Mouse (Mus musculus) liver, embryonic 14.5 days (tissue): ENCODE measurements around the gene Apol9b. TPM values are rescaled to one million over a fixed set of nuclear protein-coding genes. Genes with fewer than 3 reads are reported as not detected.
A peak's percentile ranks its signal among the peaks of the same experiment; 100 is the strongest.

Experiments
- ATAC-seq: fragments of 200-750 bp; cut with Nextera tagmentation; 2 replicates; pipeline ENCODE4 v1.8.0; 2017; ENCODE audit warnings: moderate number of reproducible peaks, mild to moderate bottlenecking, moderate library complexity; ENCODE audit not compliant: insufficient read depth
- DNase-seq, 3 experiments: peaks; one replicate each; pipeline ENCODE4 v3.0.0-alpha.2; 2012 to 2013; ENCODE audit warnings: low read depth in 3 of 3, low spot score in 3 of 3
- H3K27ac ChIP-seq: fragments of 300-500 bp; sonication (generic); 2 replicates; pipeline ENCODE4 v1.5.1; 2014; ENCODE audit warnings: moderate library complexity, mild to moderate bottlenecking, control low read depth, inconsistent platforms
- H3K27me3 ChIP-seq: fragments of 300-500 bp; sonication (generic); 2 replicates; pipeline ENCODE4 v1.6.1; 2014; ENCODE audit warnings: mild to moderate bottlenecking, low read length, moderate library complexity; ENCODE audit not compliant: control insufficient read depth, insufficient read depth
- H3K36me3 ChIP-seq: fragments of 300-500 bp; sonication (generic); replicated peaks from 2 replicates; pipeline ENCODE4 v1.6.1; 2014; ENCODE audit warnings: low read depth; ENCODE audit not compliant: control insufficient read depth, insufficient read depth
- H3K4me1 ChIP-seq, 2 experiments: fragments of 200-500 bp in 1 of 2; fragments of 300-500 bp in 1 of 2; sonication (generic) in 1 of 2; replicated peaks; 2 replicates each; pipeline ENCODE4 v1.6.1; 2012 to 2014; ENCODE audit warnings: antibody characterized with exemption in 1 of 2, inconsistent platforms in 1 of 2, low read length in 1 of 2; ENCODE audit not compliant: control insufficient read depth in 2 of 2, insufficient read depth in 2 of 2
- H3K4me2 ChIP-seq: fragments of 300-500 bp; sonication (generic); 2 replicates; pipeline ENCODE4 v1.6.1; 2014; ENCODE audit warnings: low read depth, mild to moderate bottlenecking, control low read depth, moderate library complexity
- H3K4me3 ChIP-seq, 2 experiments: fragments of 200-500 bp in 1 of 2; fragments of 300-500 bp in 1 of 2; sonication (generic) in 1 of 2; 2 replicates each; pipeline ENCODE4 v1.5.1; 2012 to 2014; ENCODE audit warnings: low read depth in 2 of 2, low read length in 2 of 2, mild to moderate bottlenecking in 2 of 2, control low read depth in 1 of 2, inconsistent platforms in 1 of 2, moderate library complexity in 1 of 2; ENCODE audit not compliant: insufficient read depth in 1 of 2
- H3K9ac ChIP-seq: fragments of 300-500 bp; sonication (generic); replicated peaks from 2 replicates; pipeline ENCODE4 v1.6.1; 2014; ENCODE audit warnings: mild to moderate bottlenecking, control low read depth, moderate library complexity
- H3K9me3 ChIP-seq: fragments of 300-500 bp; sonication (generic); 2 replicates; pipeline ENCODE4 v1.6.1; 2016; ENCODE audit warnings: low read length, mixed read lengths; ENCODE audit not compliant: control insufficient read depth
- CTCF ChIP-seq: IDR thresholded peaks from 2 replicates; pipeline ENCODE4 v1.5.1; 2016; ENCODE audit warnings: antibody characterized with exemption, low read depth, control low read depth
- EP300 ChIP-seq: IDR thresholded peaks from 2 replicates; pipeline ENCODE4 v1.6.1; 2016; ENCODE audit warnings: antibody characterized with exemption, low read depth
- WGBS: fragments of 180-500 bp; shearing (Covaris S2); extraction: QIAGEN DNeasy Blood & Tissue Kit; methylation state at CpG from one replicate; pipeline ENCODE4 v1.1.7; 2014; ENCODE audit not compliant: insufficient replicate concordance; 5-methylcytosine and 5-hydroxymethylcytosine counted together
- polyA plus RNA-seq, 2 experiments: library from polyadenylated mRNA; depleted of rRNA in 1 of 2; stranded (reverse) in 1 of 2; unstranded in 1 of 2; fragments of >200 nt; fragmentation: Nextera tagmentation in 1 of 2; extraction: Ambion mirVana in 1 of 2; gene quantifications; 2 replicates each; pipeline versions ENCODE4 v1.2.1 to v1.2.3; 2012 to 2014

The Apol9b gene
- polyA plus RNA-seq, 2 experiments = 0.04 to 0.06 TPM

DNA sequence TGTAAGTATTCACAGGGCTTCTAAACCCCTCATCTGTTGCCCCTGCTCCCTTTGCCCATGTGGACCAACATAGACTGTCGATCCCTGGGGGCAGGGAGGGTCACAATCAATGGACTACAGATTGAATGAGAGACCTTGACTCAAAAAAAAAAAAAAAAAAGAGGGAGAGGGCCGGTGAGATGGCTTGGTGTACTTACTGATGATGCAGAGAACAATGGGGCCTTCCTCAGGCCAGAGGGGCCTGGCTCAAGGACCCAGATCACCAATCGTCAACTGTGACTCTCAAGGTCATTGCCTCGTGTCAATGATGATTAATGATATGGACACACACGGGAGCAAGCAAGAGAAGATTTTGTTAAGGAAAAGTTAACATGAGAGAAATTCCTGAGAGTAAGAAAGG, 15.8 kb downstream of the Apol9b start:
- Histone ChIP-seq H3K9ac (no peak overlapping the region), H3K36me3 (peaks cover 45% of the 10 kb centered on the region), H3K4me2 (no peak overlapping the region), H3K27ac (no peak overlapping the region), H3K4me1 (no peaks in the 10 kb centered on the region), H3K9me3 (no peaks in the 10 kb centered on the region), H3K4me3 (no peak overlapping the region), H3K27me3 (no peaks in the 10 kb centered on the region)
- TF ChIP-seq EP300 (no peak), CTCF (no peak)
- WGBS = 41% methylated on average over 5 of the region's 5 CpGs
- ATAC-seq = no peak
- no peak for DNase-seq

DNA sequence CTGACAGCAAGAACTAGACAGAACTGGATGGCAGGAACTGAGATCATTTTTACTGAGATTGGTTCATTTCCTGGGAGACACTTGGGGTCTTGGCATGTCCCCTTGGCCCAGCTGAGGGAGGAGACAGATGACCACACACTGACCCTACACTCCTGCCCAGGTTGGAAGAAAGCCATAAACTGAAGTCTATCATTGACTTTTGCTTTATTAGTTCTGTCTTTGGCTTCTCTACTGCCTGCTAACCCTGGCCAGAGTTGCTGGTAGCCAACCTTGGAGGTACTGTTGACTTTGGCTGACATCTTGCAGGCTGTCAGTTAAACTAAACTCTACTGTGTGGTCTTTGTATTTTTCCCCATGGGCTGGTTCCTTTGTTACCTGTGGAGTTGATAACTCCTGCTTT, 16.2 kb downstream of the Apol9b start:
- no peak overlapping the region for H3K27ac ChIP-seq
- ATAC-seq (no peak), DNase-seq (no peak)
- no peak overlapping the region for H3K4me2 ChIP-seq
- peaks cover 49% of the 10 kb centered on the region for H3K36me3 ChIP-seq
- no peaks in the 10 kb centered on the region for H3K27me3 ChIP-seq
- no peaks in the 10 kb centered on the region for H3K4me1 ChIP-seq
- H3K9ac ChIP-seq = no peak overlapping the region
- TF ChIP-seq EP300 (no peak), CTCF (no peak)
- no peak overlapping the region for H3K4me3 ChIP-seq
- no peaks in the 10 kb centered on the region for H3K9me3 ChIP-seq

DNA sequence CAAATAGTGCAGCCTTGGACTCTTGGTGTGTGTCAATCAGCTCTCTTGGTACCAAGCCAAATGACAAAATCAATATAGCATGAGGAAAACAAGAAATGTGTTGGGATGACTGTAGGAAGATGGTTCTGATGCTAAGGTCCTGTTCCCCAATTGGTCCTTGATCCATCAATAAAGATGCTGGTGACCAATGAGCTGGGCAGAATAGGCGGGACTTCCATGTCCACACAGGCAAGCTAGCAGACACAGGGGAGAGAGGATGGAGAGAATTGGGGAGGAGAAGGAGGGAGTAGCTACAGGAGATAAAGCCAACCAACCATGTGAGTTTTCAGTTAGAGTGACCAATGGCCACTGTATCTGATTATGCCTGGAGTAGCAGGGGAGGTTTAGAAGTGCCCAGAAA, 17.5 kb downstream of the Apol9b start:
- Histone ChIP-seq H3K4me2 (no peak overlapping the region), H3K9me3 (no peaks in the 10 kb centered on the region), H3K36me3 (peaks cover 62% of the 10 kb centered on the region), H3K9ac (no peak overlapping the region), H3K27ac (no peak overlapping the region), H3K27me3 (no peaks in the 10 kb centered on the region), H3K4me3 (no peak overlapping the region), H3K4me1 (peaks cover 0 to under 1% of the 10 kb centered on the region in 2 experiments; a peak in 1 of 4 replicates)
- DNase-seq (no peak), ATAC-seq (no peak)
- WGBS = 77% methylated on average over 1 of the region's 1 CpGs
- no peak for TF ChIP-seq CTCF
- no peak for TF ChIP-seq EP300

DNA sequence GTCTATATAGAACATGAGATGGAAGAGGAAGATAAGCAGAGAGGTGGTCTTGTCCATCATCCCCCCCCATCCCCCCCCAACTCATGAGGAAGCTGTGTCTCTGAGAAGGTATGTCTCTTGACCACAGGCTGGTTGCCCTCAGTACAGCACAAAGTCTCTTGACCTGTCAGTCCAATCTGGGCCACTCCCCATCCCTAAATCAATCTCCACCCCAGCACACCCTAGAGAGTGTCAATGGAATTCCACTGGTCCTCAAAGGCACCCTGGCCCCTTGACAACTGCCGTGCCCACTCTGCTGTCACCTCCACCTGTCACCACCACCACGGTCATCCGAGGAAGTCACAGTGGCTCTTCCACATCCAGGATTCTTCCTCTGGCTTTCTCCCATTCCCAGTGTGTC, 19.6 kb downstream of the Apol9b start:
- Histone ChIP-seq H3K4me3 (no peak overlapping the region), H3K27me3 (no peaks in the 10 kb centered on the region), H3K4me2 (no peak overlapping the region), H3K9ac (no peak overlapping the region), H3K36me3 (peaks cover 81% of the 10 kb centered on the region), H3K9me3 (no peaks in the 10 kb centered on the region), H3K27ac (no peak overlapping the region), H3K4me1 (peaks cover 7 to 14% of the 10 kb centered on the region in 2 experiments)
- TF ChIP-seq EP300 = no peak
- TF ChIP-seq CTCF = no peak
- no peak for DNase-seq
- WGBS = 89% methylated on average over 3 of the region's 3 CpGs
- no peak for ATAC-seq

DNA sequence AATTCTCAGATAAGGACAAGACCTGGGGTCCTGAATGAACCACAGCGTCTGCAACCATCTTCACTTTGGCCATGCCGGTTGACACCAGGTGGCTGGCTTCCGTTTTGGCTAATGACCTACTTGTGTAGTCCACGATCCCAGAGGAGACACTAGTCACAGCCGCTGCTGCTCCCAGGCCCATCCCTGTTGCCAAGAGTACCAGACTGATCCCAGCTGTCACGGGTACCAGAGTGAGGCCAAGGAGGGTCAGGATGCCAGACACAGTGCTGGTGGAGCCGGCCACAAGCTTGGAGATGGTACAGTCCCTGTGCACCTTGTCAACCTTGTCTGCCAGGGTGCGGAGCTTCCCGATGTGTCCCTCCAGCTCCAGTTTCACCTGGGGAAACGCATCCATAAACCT, 20.9 kb downstream of the Apol9b start:
- TF ChIP-seq CTCF = no peak
- no peak for TF ChIP-seq EP300
- 89% methylated on average over 10 of the region's 10 CpGs for WGBS
- no peak overlapping the region for H3K9ac ChIP-seq
- DNase-seq = no peak
- H3K4me2 ChIP-seq = no peak overlapping the region
- peaks cover 80% of the 10 kb centered on the region for H3K36me3 ChIP-seq
- no peak overlapping the region for H3K27ac ChIP-seq
- ATAC-seq = no peak
- no peak overlapping the region for H3K4me3 ChIP-seq
- no peaks in the 10 kb centered on the region for H3K27me3 ChIP-seq
- peaks cover 7 to 16% of the 10 kb centered on the region in 2 experiments for H3K4me1 ChIP-seq
- no peaks in the 10 kb centered on the region for H3K9me3 ChIP-seq

DNA sequence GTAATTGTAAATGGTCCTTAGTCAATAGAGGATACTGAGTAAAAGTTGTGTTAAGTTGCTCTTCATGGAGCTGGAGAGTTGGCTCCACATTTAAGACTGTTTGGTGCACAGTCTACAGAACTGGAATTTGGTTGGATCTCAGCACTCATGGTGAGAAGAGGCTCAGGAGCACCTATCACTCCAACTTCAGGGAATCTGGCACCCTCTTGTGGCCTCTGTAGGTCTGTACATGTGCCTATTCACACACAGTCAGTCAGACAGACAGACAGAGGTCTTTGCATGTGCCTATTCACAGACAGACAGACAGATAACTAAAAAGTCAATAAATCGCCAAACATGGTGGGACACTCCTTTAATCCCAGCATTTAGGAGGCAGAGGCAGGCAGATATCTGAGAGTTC, 21.6 kb downstream of the Apol9b start:
- H3K27me3 ChIP-seq = no peaks in the 10 kb centered on the region
- H3K9ac ChIP-seq = no peak overlapping the region
- H3K4me2 ChIP-seq = no peak overlapping the region
- TF ChIP-seq EP300 = no peak
- TF ChIP-seq CTCF = peak; percentile 80
- H3K4me3 ChIP-seq = no peak overlapping the region
- DNase-seq = no peak
- no peaks in the 10 kb centered on the region for H3K9me3 ChIP-seq
- H3K36me3 ChIP-seq = peaks cover 74% of the 10 kb centered on the region
- H3K4me1 ChIP-seq = peaks cover 8 to 17% of the 10 kb centered on the region in 2 experiments
- H3K27ac ChIP-seq = no peak overlapping the region
- WGBS = 26% methylated on average over 1 of the region's 1 CpGs
- no peak for ATAC-seq
